Mouse (Mus musculus) kidney, adult 8-10 months (tissue): ENCODE measurements around the gene Apol7a.
A peak's percentile ranks its signal among the peaks of the same experiment; 100 is the strongest.

Experiments
- DNase-seq, 2 experiments: peaks; one replicate each; pipeline ENCODE4 v3.0.0; 2022

Gene Apol7a

GRCm38 (mm10) chr15:77343527-77344091 is 55.3 kb downstream of the Apol7a start:
- DNase-seq: peak; percentile 77 to 81

GRCm38 (mm10) chr15:77342962-77343526 is 55.9 kb downstream of the Apol7a start:
- DNase-seq: no peak

GRCm38 (mm10) chr15:77342005-77342404 is 56.9 kb downstream of the Apol7a start:
- DNase-seq: no peak

GRCm38 (mm10) chr15:77340581-77340980 is 58.3 kb downstream of the Apol7a start:
- no peak for DNase-seq

- DNase-seq: no peak
These were observed 59.9 kb downstream of the Apol7a start for GRCm38 (mm10) chr15:77338924-77339429.

- DNase-seq: peak; percentile 37 to 45
These were observed 60.5 kb downstream of the Apol7a start for GRCm38 (mm10) chr15:77338451-77338850.
